Mouse (Mus musculus) hindbrain, embryonic 12.5 days (tissue): Measurements from ENCODE around the gene Chrnb1. TPM values are rescaled to one million over a fixed set of nuclear protein-coding genes. Genes with fewer than 3 reads are reported as not detected.

Source experiments
- ATAC-seq: fragments of 200-750 bp; cut with Nextera tagmentation; 2 replicates; pipeline ENCODE4 v1.8.0; 2017; ENCODE audit warnings: moderate TSS enrichment; ENCODE audit not compliant: low FRiP score
- H3K27ac ChIP-seq: fragments of 300-500 bp; sonication (generic); 2 replicates; pipeline ENCODE4 v1.5.1; 2016; ENCODE audit warnings: mild to moderate bottlenecking
- H3K27me3 ChIP-seq: fragments of 300-500 bp; sonication (generic); 2 replicates; pipeline ENCODE4 v1.6.1; 2016; ENCODE audit warnings: mild to moderate bottlenecking
- H3K36me3 ChIP-seq: fragments of 300-500 bp; sonication (generic); 2 replicates; pipeline ENCODE4 v1.6.1; 2016; ENCODE audit warnings: mild to moderate bottlenecking
- H3K4me1 ChIP-seq: fragments of 300-500 bp; sonication (generic); 2 replicates; pipeline ENCODE4 v1.6.1; 2016
- H3K4me2 ChIP-seq: fragments of 300-500 bp; sonication (generic); replicated peaks from 2 replicates; pipeline ENCODE4 v1.6.1; 2016; ENCODE audit warnings: mild to moderate bottlenecking
- H3K4me3 ChIP-seq: fragments of 300-500 bp; sonication (generic); 2 replicates; pipeline ENCODE4 v1.5.1; 2016; ENCODE audit warnings: mild to moderate bottlenecking
- H3K9ac ChIP-seq: fragments of 300-500 bp; sonication (generic); 2 replicates; pipeline ENCODE4 v1.6.1; 2016; ENCODE audit warnings: mild to moderate bottlenecking, moderate library complexity
- H3K9me3 ChIP-seq: fragments of 300-500 bp; sonication (generic); replicated peaks from 2 replicates; pipeline ENCODE4 v1.6.1; 2016; ENCODE audit warnings: mild to moderate bottlenecking
- WGBS: fragments of 180-500 bp; shearing (Covaris S2); methylation state at CpG from one replicate; pipeline ENCODE4 v1.1.7; 2016; 5-methylcytosine and 5-hydroxymethylcytosine counted together
- polyA plus RNA-seq: library from polyadenylated mRNA; unstranded; fragments of >200 nt; fragmentation: Nextera tagmentation; extraction: Ambion mirVana; gene quantifications from 2 replicates; pipeline ENCODE4 v1.2.1, GENCODE M21; 2016

Gene Chrnb1
- polyA plus RNA-seq, 1 experiment from 2014 or later, result 3.0 TPM

- Histone ChIP-seq H3K4me1 (no peaks in the 10 kb centered on the region), H3K27ac (no peak overlapping the region), H3K9me3 (no peaks in the 10 kb centered on the region), H3K27me3 (peaks cover 19% of the 10 kb centered on the region; the same call in 1 of the 2 replicates), H3K9ac (no peak overlapping the region), H3K4me2 (no peak overlapping the region), H3K4me3 (no peak overlapping the region), H3K36me3 (no peaks in the 10 kb centered on the region)
- no peak for ATAC-seq
- WGBS, result 72% methylated on average over 5 of the region's 5 CpGs
Measured at GRCm38 (mm10) chr11:69789431-69789830, 6.3 kb downstream of the Chrnb1 start.

GRCm38 (mm10) chr11:69787306-69787705, 8.4 kb downstream of the Chrnb1 start:
- no peak overlapping the region for H3K4me3 ChIP-seq
- no peak overlapping the region for H3K9ac ChIP-seq
- no peak overlapping the region for H3K27ac ChIP-seq
- H3K9me3 ChIP-seq, result no peaks in the 10 kb centered on the region
- H3K27me3 ChIP-seq, result 0 out of 2 replicates have a peak, but pooled peaks cover 5% of the 10 kb centered on the region
- H3K4me1 ChIP-seq, result no peaks in the 10 kb centered on the region
- H3K36me3 ChIP-seq, result no peaks in the 10 kb centered on the region
- WGBS, result 81% methylated on average over 5 of the region's 5 CpGs
- no peak for ATAC-seq
- H3K4me2 ChIP-seq, result no peak overlapping the region

GRCm38 (mm10) chr11:69784793-69785272, 10.9 kb downstream of the Chrnb1 start:
- no peak overlapping the region for H3K4me3 ChIP-seq
- H3K4me2 ChIP-seq, result 0 out of 2 replicates have a peak overlapping the region, but pooled peaks have one; percentile 13
- 49% methylated on average over 15 of the region's 15 CpGs for WGBS
- H3K9me3 ChIP-seq, result no peaks in the 10 kb centered on the region
- H3K27me3 ChIP-seq, result peaks cover 5% of the 10 kb centered on the region; the same call in 1 of the 2 replicates
- H3K4me1 ChIP-seq, result 0 out of 2 replicates have a peak, but pooled peaks cover 4% of the 10 kb centered on the region
- H3K9ac ChIP-seq, result no peak overlapping the region
- ATAC-seq, result no peak
- H3K27ac ChIP-seq, result no peak overlapping the region
- no peaks in the 10 kb centered on the region for H3K36me3 ChIP-seq

GRCm38 (mm10) chr11:69781828-69782227, 13.9 kb downstream of the Chrnb1 start:
- H3K4me1 ChIP-seq, result 0 out of 2 replicates have a peak, but pooled peaks cover 7% of the 10 kb centered on the region
- WGBS, result 35% methylated on average over 4 of the region's 4 CpGs
- no peak overlapping the region for H3K4me2 ChIP-seq
- H3K27me3 ChIP-seq, result peaks cover 23% of the 10 kb centered on the region
- H3K9me3 ChIP-seq, result no peaks in the 10 kb centered on the region
- no peak overlapping the region for H3K4me3 ChIP-seq
- no peak overlapping the region for H3K27ac ChIP-seq
- ATAC-seq, result no peak
- no peaks in the 10 kb centered on the region for H3K36me3 ChIP-seq
- no peak overlapping the region for H3K9ac ChIP-seq

GRCm38 (mm10) chr11:69778985-69779384, 16.8 kb downstream of the Chrnb1 start:
- ATAC-seq, result no peak
- WGBS, result 63% methylated on average over 7 of the region's 7 CpGs

DNA sequence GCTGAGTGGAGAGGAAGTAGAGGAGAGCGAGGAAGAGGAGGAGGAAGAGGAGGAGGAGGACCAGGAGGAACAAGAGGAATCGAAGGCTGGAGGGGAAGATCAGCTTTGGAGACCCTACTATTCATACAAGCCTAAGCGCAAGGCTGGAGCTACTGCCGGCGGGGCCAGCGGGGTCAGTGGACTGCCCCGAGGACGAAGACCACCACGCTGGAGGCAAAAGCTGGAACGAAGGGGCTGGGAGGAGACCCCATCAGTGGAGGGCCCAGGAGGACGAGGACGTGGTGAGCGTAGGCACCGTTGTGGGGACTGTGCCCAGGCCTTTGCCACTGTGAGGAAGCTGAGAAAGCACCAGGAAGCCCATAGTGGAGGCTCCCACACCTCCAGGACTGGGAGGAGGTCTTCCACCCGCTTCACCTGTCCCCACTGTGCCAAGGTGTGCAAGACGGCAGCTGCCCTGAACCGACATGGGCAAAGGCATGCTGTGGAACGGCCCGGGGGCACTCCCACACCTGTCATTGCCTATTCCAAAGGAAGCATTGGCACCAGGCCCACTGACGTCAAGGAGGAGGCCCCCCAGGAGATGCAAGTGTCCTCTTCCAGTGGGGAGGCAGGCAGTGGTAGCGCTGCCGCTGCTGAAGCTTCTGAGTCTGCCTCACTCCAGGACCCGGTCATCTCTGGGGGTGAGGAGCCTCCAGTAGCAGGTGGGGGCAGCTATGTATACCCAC, 17.3 kb downstream of the Chrnb1 start:
- Histone ChIP-seq H3K4me3 (no peak overlapping the region), H3K27me3 (peaks cover 31% of the 10 kb centered on the region), H3K9ac (no peak overlapping the region), H3K4me1 (peaks cover 10% of the 10 kb centered on the region; the same call in 1 of the 2 replicates), H3K36me3 (peaks cover 11% of the 10 kb centered on the region; the same call in 1 of the 2 replicates), H3K9me3 (no peaks in the 10 kb centered on the region), H3K27ac (no peak overlapping the region), H3K4me2 (no peak overlapping the region)
- WGBS, result 71% methylated on average over 23 of the region's 23 CpGs
- ATAC-seq, result no peak

More at GRCm38 (mm10) chr11:69778985-69779384, 16.8 kb downstream of the Chrnb1 start:
- H3K9ac ChIP-seq, result no peak overlapping the region
- peaks cover 10% of the 10 kb centered on the region; the same call in 1 of the 2 replicates for H3K4me1 ChIP-seq
- no peak overlapping the region for H3K4me2 ChIP-seq
- H3K9me3 ChIP-seq, result no peaks in the 10 kb centered on the region
- H3K4me3 ChIP-seq, result no peak overlapping the region
- peaks cover 31% of the 10 kb centered on the region for H3K27me3 ChIP-seq
- peaks cover 11% of the 10 kb centered on the region; the same call in 1 of the 2 replicates for H3K36me3 ChIP-seq
- no peak overlapping the region for H3K27ac ChIP-seq

DNA sequence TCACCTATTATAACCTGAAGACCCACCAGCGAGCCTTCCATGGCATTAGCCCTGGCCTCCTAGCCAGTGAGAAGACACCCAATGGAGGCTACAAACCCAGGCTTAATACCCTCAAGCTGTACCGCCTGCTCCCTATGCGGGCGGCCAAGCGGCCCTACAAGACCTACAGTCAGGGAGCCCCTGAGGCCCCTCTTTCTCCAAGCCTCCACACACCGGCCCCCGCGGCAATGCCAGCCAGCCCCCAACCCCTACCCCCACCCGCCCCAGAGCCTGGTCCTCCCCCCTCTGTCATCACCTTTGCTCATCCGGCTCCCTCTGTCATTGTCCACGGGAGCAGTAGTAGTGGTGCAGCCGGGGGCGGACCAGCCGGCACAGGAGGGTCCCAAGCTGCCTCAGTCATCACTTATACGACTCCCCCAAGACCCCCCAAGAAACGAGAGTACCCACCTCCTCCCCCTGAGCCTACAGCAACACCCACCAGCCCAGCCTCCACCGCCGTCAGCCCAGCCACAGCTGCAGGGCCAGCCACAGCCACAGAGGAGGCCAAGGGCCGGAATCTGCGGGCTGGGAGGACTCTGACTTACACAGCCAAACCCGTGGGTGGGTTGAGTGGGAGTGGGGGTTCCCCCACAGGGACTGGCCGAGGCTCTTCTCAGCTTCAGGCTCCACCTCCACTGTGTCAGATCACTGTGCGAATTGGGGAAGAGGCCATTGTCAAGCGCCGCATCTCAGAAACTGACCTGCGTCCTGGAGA, 18.1 kb downstream of the Chrnb1 start:
- 63% methylated on average over 25 of the region's 26 CpGs for WGBS
- no peak overlapping the region for H3K4me3 ChIP-seq
- ATAC-seq, result no peak
- H3K36me3 ChIP-seq, result peaks cover 11% of the 10 kb centered on the region; the same call in 1 of the 2 replicates
- no peak overlapping the region for H3K4me2 ChIP-seq
- H3K27ac ChIP-seq, result no peak overlapping the region
- no peaks in the 10 kb centered on the region for H3K9me3 ChIP-seq
- H3K4me1 ChIP-seq, result peaks cover 10% of the 10 kb centered on the region; the same call in 1 of the 2 replicates
- no peak overlapping the region for H3K9ac ChIP-seq
- H3K27me3 ChIP-seq, result peaks cover 31% of the 10 kb centered on the region

DNA sequence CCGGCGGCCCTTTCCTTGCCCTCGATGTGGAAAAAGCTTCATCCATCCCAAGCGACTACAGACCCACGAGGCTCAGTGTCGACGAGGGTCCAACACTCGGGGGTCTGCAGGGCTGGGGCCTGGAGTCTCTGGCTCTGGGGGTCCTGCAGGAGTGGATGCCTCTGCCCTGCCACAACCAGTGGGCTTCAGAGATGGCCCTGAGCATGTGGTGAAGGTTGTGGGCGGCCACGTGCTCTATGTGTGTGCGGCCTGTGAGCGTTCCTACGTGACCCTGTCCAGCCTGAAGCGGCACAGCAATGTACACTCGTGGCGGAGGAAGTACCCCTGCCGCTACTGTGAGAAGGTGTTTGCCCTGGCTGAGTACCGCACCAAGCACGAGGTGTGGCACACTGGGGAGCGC, 19.3 kb downstream of the Chrnb1 start:
- Histone ChIP-seq H3K9me3 (no peaks in the 10 kb centered on the region), H3K36me3 (peaks cover 11% of the 10 kb centered on the region; the same call in 1 of the 2 replicates), H3K4me3 (no peak overlapping the region), H3K4me2 (no peak overlapping the region), H3K4me1 (peaks cover 7% of the 10 kb centered on the region; the same call in 1 of the 2 replicates), H3K9ac (no peak overlapping the region), H3K27me3 (peaks cover 31% of the 10 kb centered on the region), H3K27ac (no peak overlapping the region)
- ATAC-seq, result no peak
- WGBS, result 82% methylated on average over 20 of the region's 20 CpGs

GRCm38 (mm10) chr11:69775716-69776115, 20.0 kb downstream of the Chrnb1 start:
- Histone ChIP-seq H3K9ac (no peak overlapping the region), H3K36me3 (peaks cover 11% of the 10 kb centered on the region; the same call in 1 of the 2 replicates), H3K4me2 (no peak overlapping the region), H3K27me3 (peaks cover 29% of the 10 kb centered on the region), H3K27ac (no peak overlapping the region), H3K4me3 (no peak overlapping the region), H3K4me1 (peaks cover 7% of the 10 kb centered on the region; the same call in 1 of the 2 replicates), H3K9me3 (no peaks in the 10 kb centered on the region)
- no peak for ATAC-seq
- WGBS, result 72% methylated on average over 10 of the region's 10 CpGs

DNA sequence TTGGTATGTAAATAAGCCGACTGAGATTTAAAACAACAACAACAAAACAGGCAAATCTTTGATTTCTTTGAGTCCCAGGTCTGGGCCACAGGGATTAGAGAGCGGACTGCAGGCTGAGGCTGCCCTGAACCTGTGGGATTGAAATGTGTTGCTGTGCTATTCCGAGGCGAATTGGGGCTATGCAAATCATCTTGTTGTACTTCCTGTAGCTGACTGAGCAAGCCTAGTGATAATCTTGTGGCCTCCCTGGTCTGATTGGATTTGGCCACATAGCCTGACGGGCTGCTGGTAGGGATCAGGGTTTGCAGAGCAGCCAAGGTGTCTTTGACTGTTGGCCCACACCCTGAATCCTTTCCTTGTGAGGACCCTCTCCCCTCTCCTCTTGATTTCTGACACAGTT, 20.8 kb downstream of the Chrnb1 start:
- H3K9ac ChIP-seq, result no peak overlapping the region
- H3K9me3 ChIP-seq, result no peaks in the 10 kb centered on the region
- peaks cover 11% of the 10 kb centered on the region; the same call in 1 of the 2 replicates for H3K36me3 ChIP-seq
- peaks cover 25% of the 10 kb centered on the region for H3K27me3 ChIP-seq
- WGBS, result 60% methylated on average over 5 of the region's 5 CpGs
- ATAC-seq, result no peak
- H3K4me1 ChIP-seq, result peaks cover 7% of the 10 kb centered on the region; the same call in 1 of the 2 replicates
- H3K4me2 ChIP-seq, result no peak overlapping the region
- H3K4me3 ChIP-seq, result no peak overlapping the region
- no peak overlapping the region for H3K27ac ChIP-seq

DNA sequence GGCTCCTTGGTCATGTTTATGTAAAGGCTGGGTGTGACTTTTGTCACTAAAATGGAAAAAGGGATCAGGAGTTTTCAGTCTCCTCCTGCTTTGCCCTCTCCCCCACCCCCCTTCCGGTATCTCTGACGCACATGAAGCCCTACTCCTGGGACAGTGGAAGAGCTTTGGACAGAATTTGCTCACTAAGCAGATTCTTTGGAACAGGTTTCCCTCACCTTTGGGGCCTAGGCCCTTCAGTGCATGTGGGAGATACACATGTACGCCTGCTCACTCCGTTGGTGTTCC, 28.2 kb downstream of the Chrnb1 start:
- H3K9ac ChIP-seq, result no peak overlapping the region
- 70% methylated on average over 4 of the region's 4 CpGs for WGBS
- ATAC-seq, result no peak
- no peak overlapping the region for H3K27ac ChIP-seq
- H3K4me2 ChIP-seq, result peak overlapping the region; percentile 81
- no peaks in the 10 kb centered on the region for H3K27me3 ChIP-seq
- peaks cover 23% of the 10 kb centered on the region for H3K4me1 ChIP-seq
- no peaks in the 10 kb centered on the region for H3K36me3 ChIP-seq
- no peaks in the 10 kb centered on the region for H3K9me3 ChIP-seq
- no peak overlapping the region for H3K4me3 ChIP-seq

GRCm38 (mm10) chr11:69766872-69767624, 28.7 kb downstream of the Chrnb1 start:
- Histone ChIP-seq H3K4me1 (peaks cover 23% of the 10 kb centered on the region), H3K9ac (peak overlapping the region; percentile 94), H3K36me3 (no peaks in the 10 kb centered on the region), H3K9me3 (no peaks in the 10 kb centered on the region), H3K4me2 (peak overlapping the region; percentile 81), H3K27me3 (no peaks in the 10 kb centered on the region), H3K27ac (0 out of 2 replicates have a peak overlapping the region, but pooled peaks have one; percentile 0), H3K4me3 (peak overlapping the region; percentile 82)
- 66% methylated on average over 13 of the region's 13 CpGs for WGBS
- ATAC-seq, result no peak
